Mouse (Mus musculus) urinary bladder, postnatal 10 days (tissue): ENCODE data around the gene Pdlim1.

Experiments used
- DNase-seq: peaks from one replicate; pipeline ENCODE4 v3.0.0; 2022; ENCODE audit warnings: low spot score

The Pdlim1 gene

GRCm38 (mm10) chr19:40271308-40271892 is at the start of gene Pdlim1:
Gene Pdlim1, minus strand, starts transcription at chr19:40271842.
- DNase-seq = peak; percentile 23

GRCm38 (mm10) chr19:40319199-40319598 is 47.6 kb upstream of the Pdlim1 start:
- DNase-seq = no peak

DNA sequence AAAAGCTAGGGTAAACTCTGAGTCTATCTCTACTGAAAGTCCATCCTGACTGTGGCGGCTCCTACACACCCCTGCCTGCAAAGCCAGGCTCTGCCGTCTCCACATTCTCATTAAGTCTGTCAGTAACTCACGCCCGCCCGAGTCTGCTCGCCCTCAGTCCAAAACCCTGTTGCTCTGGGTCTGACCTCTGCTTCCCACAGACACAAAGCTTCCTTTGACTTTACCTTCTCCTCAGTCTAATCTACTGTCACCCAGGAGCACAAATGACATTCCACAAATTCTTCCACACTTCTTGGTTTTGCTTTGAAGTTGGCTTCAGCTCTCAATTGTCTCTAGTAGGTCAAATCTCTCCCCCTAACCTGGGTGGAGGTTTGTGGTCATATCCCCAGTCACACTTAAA is 46.9 kb upstream of the Pdlim1 start:
- DNase-seq = no peak

DNA sequence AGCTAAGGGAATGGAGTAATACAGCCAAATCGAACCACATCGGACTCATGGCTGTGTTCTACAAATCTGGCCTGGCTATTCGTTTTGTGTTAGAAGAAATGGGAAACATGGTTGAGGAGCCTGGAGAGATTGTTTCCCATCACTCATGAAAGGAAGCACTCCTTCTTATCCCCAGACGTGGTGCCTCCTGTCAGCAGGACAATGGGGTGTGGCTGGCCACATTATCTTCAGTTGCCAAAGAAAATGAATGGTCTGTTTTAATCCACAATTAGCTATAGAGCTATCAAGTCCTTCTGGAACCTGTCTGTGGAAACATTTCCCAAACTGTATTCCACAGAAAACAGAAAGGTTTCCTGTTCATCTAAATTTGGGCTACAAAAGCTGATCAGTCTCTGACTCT is 45.4 kb upstream of the Pdlim1 start:
- DNase-seq = no peak

DNA sequence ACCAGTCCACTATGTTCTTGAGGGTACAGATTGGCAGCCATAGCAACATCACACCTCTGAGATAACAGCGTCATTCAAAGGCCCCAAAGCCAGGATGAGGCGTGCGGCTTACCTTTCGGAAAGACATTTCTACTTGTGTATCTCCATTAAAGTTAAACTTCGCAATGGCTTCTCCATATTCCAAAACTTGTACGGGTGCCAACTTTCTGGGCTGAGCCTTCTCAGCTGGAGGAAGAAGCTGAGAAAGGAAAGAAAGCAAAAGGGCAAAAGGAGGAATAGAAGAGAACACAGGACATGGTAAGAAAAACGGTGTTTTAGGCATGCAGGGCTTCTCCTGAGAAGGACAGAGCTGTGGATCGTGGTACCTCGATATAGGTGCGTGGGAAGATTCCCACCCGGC is 42.6 kb upstream of the Pdlim1 start:
- DNase-seq = no peak

- no peak for DNase-seq
Observed at GRCm38 (mm10) chr19:40311631-40312030, 40.0 kb upstream of the Pdlim1 start.

GRCm38 (mm10) chr19:40310410-40311130 is 38.9 kb upstream of the Pdlim1 start:
- DNase-seq = no peak

- no peak for DNase-seq
Observed at GRCm38 (mm10) chr19:40309911-40310310, 38.3 kb upstream of the Pdlim1 start.

DNA sequence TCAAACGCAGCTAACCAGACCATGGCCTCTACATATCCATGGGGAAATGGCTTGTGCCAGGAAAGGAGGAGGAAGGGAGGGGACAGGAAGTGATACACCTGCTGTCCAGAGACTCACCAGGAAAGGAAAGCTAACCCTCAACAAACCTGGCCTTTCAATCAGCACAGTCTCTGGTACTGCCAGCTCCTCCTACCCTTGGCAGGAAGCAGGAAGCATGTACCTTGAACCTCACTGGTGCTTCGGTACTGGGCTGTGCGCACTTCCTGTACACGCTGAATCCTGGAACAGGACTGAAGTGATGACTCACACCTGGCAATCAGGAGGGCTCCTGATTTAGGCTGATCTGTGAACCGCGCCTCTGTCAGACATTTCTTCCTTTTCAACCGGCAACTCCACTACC is 35.9 kb upstream of the Pdlim1 start:
- DNase-seq = no peak

DNA sequence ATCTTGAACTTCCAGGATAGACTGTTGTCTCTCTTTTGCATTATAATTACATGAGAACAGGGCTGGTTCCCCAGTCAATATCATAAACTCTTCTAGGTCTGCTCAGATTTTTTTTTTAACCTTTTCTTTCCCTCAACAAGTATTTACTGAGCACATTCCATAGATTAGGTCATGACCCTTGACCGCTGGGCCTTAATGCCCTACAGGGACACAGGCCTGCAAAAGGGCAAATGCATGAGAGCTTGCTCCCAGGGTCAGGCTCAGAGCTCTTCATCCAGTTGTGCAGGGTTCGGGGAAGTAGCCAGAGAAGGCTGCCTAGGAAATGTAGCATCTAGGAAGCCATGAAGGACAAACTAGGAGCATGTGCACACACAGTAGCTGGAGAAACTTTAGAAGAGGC is 35.0 kb upstream of the Pdlim1 start:
- no peak for DNase-seq

GRCm38 (mm10) chr19:40305456-40305855 is 33.8 kb upstream of the Pdlim1 start:
- DNase-seq = no peak

- DNase-seq = no peak
Observed at GRCm38 (mm10) chr19:40302916-40303315, 31.3 kb upstream of the Pdlim1 start.

- DNase-seq = no peak
Observed at GRCm38 (mm10) chr19:40302477-40302876, 30.8 kb upstream of the Pdlim1 start.

DNA sequence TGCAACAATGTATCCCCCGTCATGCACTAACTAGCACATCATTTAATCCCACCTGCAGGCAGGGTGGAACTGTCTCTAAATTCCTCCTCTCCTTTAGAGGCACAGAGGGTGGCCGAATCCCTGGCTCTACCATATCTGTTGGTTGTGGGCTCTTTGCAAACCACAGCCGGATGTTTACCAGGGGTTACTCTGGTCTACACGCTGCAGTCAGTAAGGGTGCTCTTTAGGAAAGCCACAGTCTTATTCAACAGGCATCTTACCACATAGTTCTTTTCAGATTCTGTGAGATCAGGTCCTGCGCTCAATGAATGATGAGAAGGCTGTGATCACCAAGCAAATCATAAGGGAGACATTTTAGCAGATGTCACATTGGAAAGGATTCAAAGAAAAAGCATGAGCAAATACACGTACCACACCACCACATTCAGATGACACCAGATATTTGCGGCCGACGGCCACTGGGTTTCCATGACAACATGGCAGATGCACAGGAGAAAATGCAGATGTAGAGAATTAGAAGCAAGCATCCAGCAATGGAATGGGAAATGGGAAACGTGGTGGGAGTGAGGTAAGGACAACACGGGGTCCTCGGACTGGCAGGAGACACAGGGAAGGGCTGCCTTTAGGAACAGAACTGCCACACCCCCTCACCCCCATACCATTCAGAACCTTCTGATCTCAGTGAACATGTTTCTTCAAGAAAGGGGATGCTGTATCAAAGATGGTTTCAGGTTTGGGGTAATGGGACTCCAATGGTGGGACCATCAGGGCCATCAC is 28.5 kb upstream of the Pdlim1 start:
- DNase-seq = no peak

- DNase-seq = no peak
Observed at GRCm38 (mm10) chr19:40299182-40299581, 27.5 kb upstream of the Pdlim1 start.

GRCm38 (mm10) chr19:40298574-40298973 is 26.9 kb upstream of the Pdlim1 start:
- DNase-seq = no peak

- no peak for DNase-seq
Observed at GRCm38 (mm10) chr19:40297798-40298144, 26.1 kb upstream of the Pdlim1 start.

DNA sequence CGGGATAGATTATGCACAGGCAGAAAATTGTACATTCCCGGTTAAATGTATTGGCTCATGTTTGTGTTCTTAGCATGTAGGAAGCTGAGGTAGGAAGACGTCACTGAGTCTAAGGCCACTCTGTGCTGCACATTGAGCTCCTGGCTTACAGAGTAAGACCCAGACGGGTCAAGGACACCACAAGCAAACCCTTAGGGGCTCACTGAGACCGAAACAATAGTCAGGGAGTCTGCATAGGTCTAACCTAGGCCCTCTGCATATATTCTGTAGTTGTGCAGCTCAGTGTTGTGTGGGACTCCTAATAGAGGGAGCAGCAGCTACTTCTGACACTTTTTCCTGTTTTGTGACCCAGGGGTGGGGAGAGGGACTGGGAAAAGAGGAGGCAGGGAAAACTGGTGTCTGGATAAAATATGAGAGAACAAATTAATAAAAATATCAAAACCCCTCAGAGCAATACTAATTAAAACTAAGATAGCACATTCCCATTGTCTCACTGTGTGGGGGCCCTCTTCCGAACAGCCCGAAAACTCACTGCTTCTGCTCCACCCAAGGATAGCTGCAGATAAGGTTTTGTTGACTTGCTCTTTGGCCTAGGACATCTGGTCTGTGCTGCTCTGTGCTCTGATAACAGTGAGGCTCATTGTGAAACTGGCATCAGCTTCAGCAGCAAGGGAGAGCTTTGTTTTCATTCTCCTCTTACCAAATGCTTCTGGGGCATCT is 25.6 kb upstream of the Pdlim1 start:
- DNase-seq = no peak

GRCm38 (mm10) chr19:40294231-40294630 is 22.6 kb upstream of the Pdlim1 start:
- no peak for DNase-seq

DNA sequence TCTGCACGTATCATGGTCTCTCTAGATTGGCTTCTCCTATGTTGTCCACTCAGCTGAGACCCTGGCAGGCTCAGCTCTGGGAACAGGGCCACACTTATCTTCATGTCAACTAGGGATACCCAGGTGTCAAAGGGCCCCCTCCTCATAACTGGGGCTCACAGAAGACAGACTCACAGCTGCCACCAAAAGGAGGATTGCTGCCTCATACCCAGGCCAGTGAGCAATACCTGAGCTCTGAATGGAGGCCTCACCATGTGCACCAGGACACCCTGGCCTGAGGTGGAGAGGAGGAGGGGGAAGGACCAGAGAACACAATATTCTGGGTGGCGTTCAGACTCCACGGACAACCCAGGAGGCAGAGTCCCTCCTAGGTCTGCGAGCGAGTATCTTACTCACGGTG is 22.1 kb upstream of the Pdlim1 start:
- DNase-seq = no peak

- no peak for DNase-seq
Observed at GRCm38 (mm10) chr19:40290099-40290724, 18.6 kb upstream of the Pdlim1 start.

GRCm38 (mm10) chr19:40288415-40288814 is 16.8 kb upstream of the Pdlim1 start:
- no peak for DNase-seq
